Mouse (Mus musculus) skeletal muscle tissue, adult 2 months (tissue): Measurements from ENCODE around the gene Prpf38b.
A peak's percentile ranks its signal among the peaks of the same experiment; 100 is the strongest.
"Not testable (repeated sequence)": the region's sequence is repeated elsewhere in the genome, so short reads cannot be mapped to it uniquely, and the experiment has no call there.

Experiments
- DNase-seq: peaks from one replicate; pipeline ENCODE4 v3.0.0-alpha.2; 2012; ENCODE audit warnings: low read depth, low spot score

The Prpf38b gene

GRCm38 (mm10) chr3:108900681-108901080, 10.8 kb downstream of the Prpf38b start:
- DNase-seq = peak; percentile 40

DNA sequence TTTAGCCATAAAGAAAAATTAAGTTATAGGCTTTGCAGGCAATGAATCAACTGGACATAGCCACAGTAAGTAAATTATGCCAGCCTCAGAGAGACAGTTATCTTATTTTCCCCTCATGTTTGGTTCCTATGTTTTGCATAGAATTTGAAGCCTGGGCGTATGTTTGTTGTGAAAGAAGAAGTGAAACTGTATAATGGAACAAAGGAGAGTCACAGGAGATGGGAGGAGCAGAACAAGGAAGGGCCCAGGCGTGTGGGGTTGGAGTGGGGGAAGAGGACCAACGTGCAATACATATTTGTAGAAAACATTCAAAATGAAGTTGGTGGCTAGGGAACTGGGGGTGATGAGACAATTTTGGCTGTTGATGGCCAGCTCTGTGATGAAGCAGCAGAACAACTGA, 11.4 kb downstream of the Prpf38b start:
- peak; percentile 30 for DNase-seq

DNA sequence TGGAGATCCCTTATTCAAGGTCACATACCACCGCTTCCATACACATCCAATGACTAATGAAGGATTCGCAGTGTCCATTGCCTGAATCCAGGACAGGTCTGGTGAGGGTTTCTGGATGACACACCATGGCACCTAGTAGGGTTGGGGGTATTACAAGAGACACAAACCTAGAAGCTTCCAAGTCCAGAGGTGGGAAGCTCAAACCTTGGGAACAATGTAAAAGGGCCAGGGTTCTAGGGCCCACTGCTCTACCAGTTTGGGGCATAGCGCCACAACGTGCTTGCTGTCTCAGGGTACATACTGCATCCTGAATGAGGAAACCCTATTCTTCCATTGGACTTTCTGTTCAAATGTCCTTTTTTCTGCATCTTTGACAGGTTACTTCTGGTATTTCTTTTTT, 12.9 kb downstream of the Prpf38b start:
- no peak for DNase-seq

DNA sequence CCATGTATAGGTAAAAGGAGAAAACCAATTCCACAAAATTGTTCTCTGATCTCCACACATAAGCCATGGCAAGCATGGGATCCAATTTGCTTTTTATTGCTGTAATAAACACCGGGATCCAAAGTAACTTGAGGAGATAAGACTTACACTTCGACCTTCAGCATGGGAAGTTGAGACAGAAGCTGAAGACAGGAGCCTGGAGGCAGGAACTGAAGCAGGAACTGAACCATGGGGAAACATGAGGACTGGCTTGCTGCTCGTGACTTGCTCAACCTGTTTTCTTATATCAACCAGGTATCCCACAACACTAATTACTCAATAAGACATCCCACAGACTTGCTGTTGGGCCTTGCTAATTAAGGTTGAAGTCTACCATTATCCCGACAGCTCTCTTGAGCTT, 18.6 kb downstream of the Prpf38b start:
- DNase-seq = no peak

- DNase-seq = no peak
Observed at GRCm38 (mm10) chr3:108892080-108892479, 19.4 kb downstream of the Prpf38b start.

DNA sequence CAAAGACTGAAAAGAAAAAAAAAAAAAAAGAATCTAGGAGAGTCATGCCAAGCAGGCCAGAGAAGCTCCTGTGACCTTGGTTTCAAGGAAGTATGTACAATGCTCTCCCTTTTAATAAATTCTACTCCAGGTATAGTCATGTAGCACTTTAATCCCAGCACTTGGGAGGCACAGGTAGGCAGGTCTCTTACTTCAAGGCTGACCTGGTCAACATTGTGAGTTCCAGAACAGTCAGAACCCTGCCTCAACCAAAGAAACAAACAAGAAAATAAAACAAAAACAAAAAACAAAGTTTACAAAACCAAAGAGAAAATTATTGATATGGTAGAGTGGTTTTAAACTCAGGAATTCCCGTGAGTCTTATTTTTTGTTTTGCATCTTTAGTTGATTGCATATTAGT, 21.6 kb downstream of the Prpf38b start, which contains the start of gene Fndc7:
TSS of gene Fndc7 (minus strand) at position 101 of the 400 bp plus-strand sequence.
- DNase-seq = no peak

DNA sequence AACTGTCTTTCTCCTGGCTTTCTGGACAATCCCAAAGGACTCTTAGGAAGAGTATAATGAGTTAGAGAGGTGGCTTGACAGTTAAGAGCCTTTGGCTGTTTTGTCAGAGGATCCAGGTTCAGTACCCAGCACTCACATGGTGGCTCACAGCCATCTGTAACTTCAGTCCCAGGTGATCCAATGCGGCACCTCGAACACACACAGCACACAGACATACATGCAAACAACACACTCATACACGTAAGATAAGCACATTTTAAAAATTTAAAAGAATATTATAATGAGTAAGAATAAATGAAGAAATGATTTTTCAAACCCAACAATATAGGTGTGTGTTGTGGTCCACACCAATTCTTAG, 23.9 kb downstream of the Prpf38b start:
- DNase-seq = no peak

GRCm38 (mm10) chr3:108886934-108887617, 24.5 kb downstream of the Prpf38b start:
- DNase-seq = no peak

- DNase-seq = no peak
Observed at GRCm38 (mm10) chr3:108885686-108886530, 25.6 kb downstream of the Prpf38b start.

DNA sequence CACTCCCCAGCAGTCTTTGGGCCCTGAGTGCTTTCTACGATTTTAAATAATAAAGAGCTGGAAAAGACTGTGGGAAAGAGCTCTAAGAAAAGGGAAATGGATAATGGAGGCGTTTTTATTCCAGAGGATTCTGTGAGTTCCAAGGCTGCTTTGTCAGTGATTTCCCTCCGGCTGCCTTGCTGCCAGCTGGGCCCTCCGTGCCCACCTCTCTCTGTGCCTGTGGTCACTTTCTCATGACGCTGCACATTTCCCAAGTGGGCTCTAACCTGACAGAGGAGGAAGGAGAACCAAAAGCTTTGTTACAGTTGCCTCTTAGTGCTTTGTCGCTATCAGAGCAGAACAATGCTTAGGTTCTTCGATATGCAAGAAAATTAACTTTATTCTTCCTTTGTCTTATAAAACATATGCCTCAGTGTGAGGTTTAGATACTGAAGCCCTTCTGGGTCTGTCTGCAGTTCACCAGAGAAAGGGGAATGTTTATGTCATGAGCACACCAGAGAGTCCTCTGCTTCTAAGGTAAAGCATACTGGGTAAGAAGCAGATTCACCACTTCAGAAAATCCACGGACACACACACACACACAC, 26.7 kb downstream of the Prpf38b start:
- DNase-seq = no peak

DNA sequence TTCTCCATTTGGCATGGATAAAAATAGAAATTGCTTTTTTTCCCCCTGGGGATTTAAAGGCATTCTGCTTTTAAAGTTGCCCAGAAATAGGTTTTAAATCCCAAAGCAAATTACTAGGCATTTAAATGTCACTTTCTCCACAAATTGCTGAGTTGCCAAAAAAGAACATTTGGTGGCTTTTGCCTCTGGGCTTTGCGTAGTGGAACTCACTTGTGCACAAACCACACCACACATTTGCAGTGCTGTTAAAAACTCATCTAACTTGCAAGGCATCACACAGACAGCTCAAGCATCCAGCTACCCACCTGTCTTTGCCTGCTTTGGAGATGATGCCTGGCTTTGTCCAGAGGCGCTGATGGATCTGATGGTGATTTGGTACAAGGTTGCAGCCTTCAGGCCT, 28.5 kb downstream of the Prpf38b start:
- no peak for DNase-seq

GRCm38 (mm10) chr3:108881873-108882272, 29.7 kb downstream of the Prpf38b start:
- not testable (repeated sequence) for DNase-seq

DNA sequence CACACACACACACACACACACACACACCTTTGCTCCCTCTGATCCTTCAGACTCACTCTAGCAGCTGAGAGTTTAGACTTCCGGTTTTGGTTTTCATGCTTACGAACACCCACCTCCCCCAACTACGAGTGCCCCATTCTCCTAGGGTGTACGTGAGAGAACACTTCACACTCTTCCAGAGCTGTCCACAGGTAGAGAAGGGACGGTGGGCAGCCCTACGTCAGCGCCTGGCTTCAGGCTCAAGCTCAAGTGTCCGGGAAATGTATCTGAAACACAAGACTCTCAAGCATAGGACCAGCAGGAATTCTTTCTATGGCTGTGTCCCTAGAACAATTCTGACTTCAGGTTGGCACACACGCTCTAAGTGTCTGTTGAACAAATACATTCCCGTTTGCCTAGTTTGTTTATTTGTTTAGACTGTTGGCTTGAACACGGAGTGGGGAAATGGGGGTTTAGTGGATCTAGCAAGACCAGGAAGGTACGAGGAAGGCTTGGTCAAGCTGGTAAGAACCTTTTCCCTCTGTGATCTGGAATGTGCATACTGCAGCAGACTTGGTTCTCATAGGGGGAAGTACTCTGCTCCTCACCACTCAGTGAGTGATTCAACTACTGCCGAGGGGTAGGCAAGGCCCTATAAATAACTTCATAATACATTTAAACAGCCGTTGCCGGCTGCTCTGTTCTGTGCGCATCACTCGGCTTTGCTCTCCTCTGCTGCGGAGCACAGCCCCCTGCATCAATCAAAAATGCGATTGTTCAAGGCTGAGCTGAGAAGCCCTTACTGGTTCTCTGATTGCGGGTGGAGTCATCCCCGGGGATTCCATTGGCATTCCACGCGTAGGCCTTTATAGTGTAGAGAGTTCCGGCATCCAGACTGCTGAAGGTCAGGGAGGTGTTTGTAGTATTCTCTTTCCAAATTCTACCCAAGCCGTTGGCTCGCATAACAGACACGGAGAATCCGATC, 30.7 kb downstream of the Prpf38b start:
- DNase-seq = no peak

DNA sequence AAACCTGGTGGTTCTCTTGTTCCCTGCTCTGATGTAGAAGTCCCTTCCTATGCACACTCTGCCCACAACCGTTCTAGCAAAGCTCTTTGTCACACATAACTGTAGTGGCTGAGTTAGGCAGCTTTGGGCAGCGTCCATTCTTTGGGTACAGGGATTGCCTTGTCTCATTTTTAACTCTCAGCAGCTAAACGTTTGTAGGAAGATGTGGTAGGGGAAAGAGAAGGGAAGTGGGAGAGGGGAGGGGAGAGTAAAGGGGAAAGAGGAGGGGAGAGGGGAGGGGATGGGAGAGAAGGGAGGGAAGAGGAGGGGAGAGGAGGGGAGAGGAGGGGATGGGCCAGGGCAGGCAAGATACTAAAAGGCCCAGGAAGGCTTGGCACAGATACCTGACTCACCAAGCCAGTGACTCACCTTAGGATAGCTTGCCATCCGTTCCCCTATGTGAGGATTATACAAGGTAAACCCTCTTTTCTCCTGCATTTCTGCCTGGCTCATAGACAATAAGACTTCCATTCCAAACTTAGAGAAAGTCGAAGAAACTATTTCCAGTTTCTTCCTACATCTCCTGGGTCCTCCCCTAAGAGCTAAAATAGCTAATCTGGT, 31.6 kb downstream of the Prpf38b start:
- no peak for DNase-seq

- DNase-seq = no peak
Observed at GRCm38 (mm10) chr3:108879129-108879528, 32.4 kb downstream of the Prpf38b start.

DNA sequence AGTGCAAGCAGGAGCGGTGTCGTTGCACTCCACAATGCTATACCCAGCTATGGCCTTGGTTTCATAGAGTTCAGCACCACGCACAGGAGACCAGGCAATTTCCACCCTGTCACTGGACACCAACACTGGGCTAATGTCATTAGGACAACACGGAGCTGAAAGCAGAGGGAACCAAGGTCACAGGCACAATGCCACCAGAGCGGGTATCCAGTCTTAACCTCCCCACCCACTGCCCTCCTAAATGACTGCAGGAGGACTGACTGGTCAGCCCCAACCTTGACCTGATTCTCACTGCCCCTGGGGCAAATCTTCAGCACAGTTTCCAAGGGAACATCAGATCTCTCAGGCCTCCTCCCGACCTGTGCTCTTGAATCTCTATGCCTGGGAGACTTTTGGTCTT, 40.9 kb downstream of the Prpf38b start:
- no peak for DNase-seq

DNA sequence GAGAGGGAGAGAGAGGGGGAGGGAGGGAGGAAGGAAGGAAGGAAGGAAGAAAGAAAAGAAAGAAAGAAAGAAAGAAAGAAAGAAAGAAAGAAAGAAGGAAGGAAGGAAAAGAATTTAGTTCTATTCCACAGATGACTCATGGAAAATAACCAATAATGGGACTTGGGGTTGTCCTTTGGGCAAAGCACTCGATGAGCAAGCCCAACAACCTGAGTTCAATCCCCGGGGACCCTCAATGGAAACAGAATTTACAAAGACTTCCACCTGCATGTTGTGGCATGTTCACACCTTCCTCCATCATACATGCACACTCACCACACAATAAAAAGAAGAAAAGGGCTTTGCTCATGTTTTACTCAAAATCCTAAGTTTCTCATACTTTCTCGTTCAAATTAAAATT, 44.1 kb downstream of the Prpf38b start:
- DNase-seq = no peak

DNA sequence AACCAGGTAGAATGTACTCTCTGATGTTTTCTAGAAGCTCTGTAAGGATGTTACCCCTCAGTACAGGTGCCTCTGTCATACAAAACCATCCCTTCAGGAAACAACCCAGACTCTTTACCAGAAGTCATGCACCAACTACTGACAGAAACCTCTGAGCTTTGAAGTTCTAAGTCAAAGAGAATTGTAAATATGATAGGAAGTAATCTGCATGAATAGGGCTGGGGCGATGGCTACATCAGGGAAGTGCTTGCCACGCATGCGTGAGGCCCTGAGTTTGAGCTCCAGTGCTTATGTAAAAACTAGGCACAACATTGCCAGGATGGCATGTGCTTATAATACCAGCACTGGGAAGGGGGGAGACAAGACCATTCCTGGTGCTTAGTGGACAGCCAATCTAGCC, 45.9 kb downstream of the Prpf38b start:
- no peak for DNase-seq

GRCm38 (mm10) chr3:108865129-108865528, 46.4 kb downstream of the Prpf38b start:
- DNase-seq = no peak

DNA sequence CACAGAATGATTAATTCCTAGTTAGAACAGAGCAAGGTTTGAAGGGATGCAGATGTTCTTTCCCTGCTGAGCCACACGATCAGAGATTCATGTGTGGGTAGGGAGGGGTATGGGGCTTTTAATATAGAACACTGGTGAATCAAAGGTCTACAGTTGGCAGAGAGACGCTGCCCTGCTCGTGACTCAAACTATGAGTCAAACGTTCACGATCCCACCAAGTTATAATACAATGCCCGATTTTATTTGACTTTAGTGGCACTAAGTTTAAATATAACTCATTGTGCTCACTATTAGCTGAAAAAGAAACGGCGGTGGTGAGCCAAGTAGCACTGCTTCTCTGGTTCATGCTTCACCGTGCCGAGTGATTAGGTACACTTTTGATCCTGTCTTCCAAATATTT, 48.4 kb downstream of the Prpf38b start:
- DNase-seq = no peak

DNA sequence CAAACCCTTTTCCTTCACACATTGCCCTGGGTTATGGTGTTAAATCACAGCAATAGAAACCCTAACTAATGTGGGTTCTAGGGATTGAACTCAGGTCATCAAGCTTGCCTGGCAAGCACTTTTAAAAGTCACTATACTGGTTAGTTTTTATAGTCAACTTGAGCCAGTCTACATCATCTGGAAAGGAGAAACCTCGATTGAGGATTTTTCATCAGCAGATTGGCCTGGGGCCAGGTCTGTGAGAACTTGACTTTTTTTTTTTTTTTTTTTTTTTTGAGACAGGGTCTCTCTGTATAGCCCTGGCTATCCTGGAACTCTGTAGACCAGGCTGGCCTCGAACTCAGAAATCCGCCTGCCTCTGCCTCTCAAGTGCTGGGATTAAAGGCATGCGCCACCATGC, 49.2 kb downstream of the Prpf38b start:
- not testable (repeated sequence) for DNase-seq
